Mouse (Mus musculus): ENCODE data around the gene Naa25.
"Not testable (repeated sequence)": the region's sequence is repeated elsewhere in the genome, so short reads cannot be mapped to it uniquely, and the experiment has no call there.

Gene Naa25

GRCm38 (mm10) chr5:121397187-121398145 lies at the start of gene Naa25:
Gene Naa25 (plus strand): TSS chr5:121397936.
- Histone ChIP-seq H3K27me3 (ENCODE audit: control insufficient read depth, insufficient read depth, low read length, poor library complexity, severe bottlenecking) (no peaks in the 10 kb centered on the region), H3K36me3 (ENCODE audit: control insufficient read depth, insufficient read depth, low read length, poor library complexity, severe bottlenecking) (no peaks in the 10 kb centered on the region)
- peak; percentile 98 for DNase-seq (ENCODE audit: low read depth, low spot score)

GRCm38 (mm10) chr5:121359229-121359628 lies 38.5 kb upstream of the Naa25 start:
- no peak for DNase-seq (ENCODE audit: low read depth, low spot score)
- Histone ChIP-seq H3K36me3 (ENCODE audit: control insufficient read depth, insufficient read depth, low read length, poor library complexity, severe bottlenecking) (peaks cover 23% of the 10 kb centered on the region), H3K27me3 (ENCODE audit: control insufficient read depth, insufficient read depth, low read length, poor library complexity, severe bottlenecking) (no peaks in the 10 kb centered on the region)

- DNase-seq (ENCODE audit: low read depth, low spot score), result no peak
- Histone ChIP-seq H3K27me3 (ENCODE audit: control insufficient read depth, insufficient read depth, low read length, poor library complexity, severe bottlenecking) (no peaks in the 10 kb centered on the region), H3K36me3 (ENCODE audit: control insufficient read depth, insufficient read depth, low read length, poor library complexity, severe bottlenecking) (peaks cover 22% of the 10 kb centered on the region)
Measured at GRCm38 (mm10) chr5:121361696-121362095, 36.0 kb upstream of the Naa25 start.

GRCm38 (mm10) chr5:121363441-121363840 lies 34.3 kb upstream of the Naa25 start:
- DNase-seq (ENCODE audit: low read depth, low spot score), result no peak
- H3K36me3 ChIP-seq (ENCODE audit: control insufficient read depth, insufficient read depth, low read length, poor library complexity, severe bottlenecking), result peaks cover 22% of the 10 kb centered on the region
- H3K27me3 ChIP-seq (ENCODE audit: control insufficient read depth, insufficient read depth, low read length, poor library complexity, severe bottlenecking), result no peaks in the 10 kb centered on the region

- H3K27me3 ChIP-seq (ENCODE audit: control insufficient read depth, insufficient read depth, low read length, poor library complexity, severe bottlenecking), result no peaks in the 10 kb centered on the region
- peaks cover 14% of the 10 kb centered on the region for H3K36me3 ChIP-seq (ENCODE audit: control insufficient read depth, insufficient read depth, low read length, poor library complexity, severe bottlenecking)
- no peak for DNase-seq (ENCODE audit: low read depth, low spot score)
Measured at GRCm38 (mm10) chr5:121366449-121367225, 31.1 kb upstream of the Naa25 start.

GRCm38 (mm10) chr5:121367255-121367654 lies 30.5 kb upstream of the Naa25 start:
- DNase-seq (ENCODE audit: low read depth, low spot score), result no peak
- peaks cover 11% of the 10 kb centered on the region for H3K36me3 ChIP-seq (ENCODE audit: control insufficient read depth, insufficient read depth, low read length, poor library complexity, severe bottlenecking)
- H3K27me3 ChIP-seq (ENCODE audit: control insufficient read depth, insufficient read depth, low read length, poor library complexity, severe bottlenecking), result no peaks in the 10 kb centered on the region

GRCm38 (mm10) chr5:121371712-121372111 lies 26.0 kb upstream of the Naa25 start:
- Histone ChIP-seq H3K27me3 (ENCODE audit: control insufficient read depth, insufficient read depth, low read length, poor library complexity, severe bottlenecking) (no peaks in the 10 kb centered on the region), H3K36me3 (ENCODE audit: control insufficient read depth, insufficient read depth, low read length, poor library complexity, severe bottlenecking) (peaks cover 6% of the 10 kb centered on the region)
- DNase-seq (ENCODE audit: low read depth, low spot score), result no peak

GRCm38 (mm10) chr5:121374790-121375189 lies 22.9 kb upstream of the Naa25 start:
- Histone ChIP-seq H3K36me3 (ENCODE audit: control insufficient read depth, insufficient read depth, low read length, poor library complexity, severe bottlenecking) (peaks cover 8% of the 10 kb centered on the region), H3K27me3 (ENCODE audit: control insufficient read depth, insufficient read depth, low read length, poor library complexity, severe bottlenecking) (no peaks in the 10 kb centered on the region)
- DNase-seq (ENCODE audit: low read depth, low spot score), result no peak

GRCm38 (mm10) chr5:121376972-121377371 lies 20.8 kb upstream of the Naa25 start:
- peak; percentile 83 for DNase-seq (ENCODE audit: low read depth, low spot score)
- H3K36me3 ChIP-seq (ENCODE audit: control insufficient read depth, insufficient read depth, low read length, poor library complexity, severe bottlenecking); H3K27me3 ChIP-seq (ENCODE audit: control insufficient read depth, insufficient read depth, low read length, poor library complexity, severe bottlenecking): not testable (repeated sequence)

GRCm38 (mm10) chr5:121378678-121379256 lies 19.0 kb upstream of the Naa25 start:
- H3K27me3 ChIP-seq (ENCODE audit: control insufficient read depth, insufficient read depth, low read length, poor library complexity, severe bottlenecking), result no peaks in the 10 kb centered on the region
- peaks cover 8% of the 10 kb centered on the region for H3K36me3 ChIP-seq (ENCODE audit: control insufficient read depth, insufficient read depth, low read length, poor library complexity, severe bottlenecking)
- no peak for DNase-seq (ENCODE audit: low read depth, low spot score)

GRCm38 (mm10) chr5:121380692-121381091 lies 17.0 kb upstream of the Naa25 start:
- H3K27me3 ChIP-seq (ENCODE audit: control insufficient read depth, insufficient read depth, low read length, poor library complexity, severe bottlenecking), result no peaks in the 10 kb centered on the region
- peaks cover 6% of the 10 kb centered on the region; the same call in 1 of the 2 replicates for H3K36me3 ChIP-seq (ENCODE audit: control insufficient read depth, insufficient read depth, low read length, poor library complexity, severe bottlenecking)
- DNase-seq (ENCODE audit: low read depth, low spot score), result peak; percentile 34

GRCm38 (mm10) chr5:121383857-121384756 lies 13.6 kb upstream of the Naa25 start:
- 0 out of 2 replicates have a peak, but pooled peaks cover 4% of the 10 kb centered on the region for H3K36me3 ChIP-seq (ENCODE audit: control insufficient read depth, insufficient read depth, low read length, poor library complexity, severe bottlenecking)
- no peaks in the 10 kb centered on the region for H3K27me3 ChIP-seq (ENCODE audit: control insufficient read depth, insufficient read depth, low read length, poor library complexity, severe bottlenecking)
- DNase-seq (ENCODE audit: low read depth, low spot score), result peak; percentile 64

GRCm38 (mm10) chr5:121384757-121385460 lies 12.8 kb upstream of the Naa25 start:
- no peaks in the 10 kb centered on the region for H3K27me3 ChIP-seq (ENCODE audit: control insufficient read depth, insufficient read depth, low read length, poor library complexity, severe bottlenecking)
- H3K36me3 ChIP-seq (ENCODE audit: control insufficient read depth, insufficient read depth, low read length, poor library complexity, severe bottlenecking), result 0 out of 2 replicates have a peak, but pooled peaks cover 3% of the 10 kb centered on the region
- DNase-seq (ENCODE audit: low read depth, low spot score), result no peak
